Mouse (Mus musculus) cerebellum, adult 2 months (tissue): ENCODE measurements around the gene Lrig1.

ENCODE experiments used
- CTCF ChIP-seq: fragments of 200-500 bp; IDR thresholded peaks from 2 replicates; pipeline ENCODE4 v1.5.1; 2011; ENCODE audit warnings: low read depth, mild to moderate bottlenecking, control low read depth, low read length, moderate library complexity, borderline replicate concordance; ENCODE audit not compliant: insufficient read depth
- POLR2A ChIP-seq: fragments of 200-500 bp; IDR thresholded peaks from 2 replicates; pipeline ENCODE4 v1.6.1; 2011; ENCODE audit warnings: low read length, control low read depth, borderline replicate concordance; ENCODE audit not compliant: insufficient read depth

DNA sequence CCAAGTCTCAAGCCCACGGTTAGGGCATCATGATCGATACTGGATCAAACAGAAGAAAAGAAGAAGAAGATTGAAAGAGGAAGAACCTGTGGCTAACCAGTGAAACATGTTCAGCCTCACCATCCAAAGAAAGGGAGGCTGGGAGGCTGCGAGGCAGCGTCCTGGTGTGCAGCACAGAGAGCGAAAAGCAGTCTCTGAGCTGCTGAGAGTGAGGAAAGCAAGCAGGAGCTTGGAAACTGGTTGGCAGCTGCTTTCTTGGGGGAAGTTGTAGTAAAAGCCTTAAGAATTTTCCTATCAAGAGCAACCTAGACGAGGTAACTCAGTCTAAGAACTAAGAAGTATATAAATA lies 17.7 kb downstream of the Lrig1 start:
- TF ChIP-seq POLR2A = no peak
- no peak for TF ChIP-seq CTCF
